Mouse (Mus musculus): ENCODE results near the gene Bag6. TPM values are rescaled to one million over a fixed set of nuclear protein-coding genes. Genes with fewer than 3 reads are reported as not detected.
A peak's percentile ranks its signal among the peaks of the same experiment; 100 is the strongest.

Bag6 gene
- total and polyA plus RNA-seq, 3 experiments = 140 to 252 (median 216) TPM

DNA sequence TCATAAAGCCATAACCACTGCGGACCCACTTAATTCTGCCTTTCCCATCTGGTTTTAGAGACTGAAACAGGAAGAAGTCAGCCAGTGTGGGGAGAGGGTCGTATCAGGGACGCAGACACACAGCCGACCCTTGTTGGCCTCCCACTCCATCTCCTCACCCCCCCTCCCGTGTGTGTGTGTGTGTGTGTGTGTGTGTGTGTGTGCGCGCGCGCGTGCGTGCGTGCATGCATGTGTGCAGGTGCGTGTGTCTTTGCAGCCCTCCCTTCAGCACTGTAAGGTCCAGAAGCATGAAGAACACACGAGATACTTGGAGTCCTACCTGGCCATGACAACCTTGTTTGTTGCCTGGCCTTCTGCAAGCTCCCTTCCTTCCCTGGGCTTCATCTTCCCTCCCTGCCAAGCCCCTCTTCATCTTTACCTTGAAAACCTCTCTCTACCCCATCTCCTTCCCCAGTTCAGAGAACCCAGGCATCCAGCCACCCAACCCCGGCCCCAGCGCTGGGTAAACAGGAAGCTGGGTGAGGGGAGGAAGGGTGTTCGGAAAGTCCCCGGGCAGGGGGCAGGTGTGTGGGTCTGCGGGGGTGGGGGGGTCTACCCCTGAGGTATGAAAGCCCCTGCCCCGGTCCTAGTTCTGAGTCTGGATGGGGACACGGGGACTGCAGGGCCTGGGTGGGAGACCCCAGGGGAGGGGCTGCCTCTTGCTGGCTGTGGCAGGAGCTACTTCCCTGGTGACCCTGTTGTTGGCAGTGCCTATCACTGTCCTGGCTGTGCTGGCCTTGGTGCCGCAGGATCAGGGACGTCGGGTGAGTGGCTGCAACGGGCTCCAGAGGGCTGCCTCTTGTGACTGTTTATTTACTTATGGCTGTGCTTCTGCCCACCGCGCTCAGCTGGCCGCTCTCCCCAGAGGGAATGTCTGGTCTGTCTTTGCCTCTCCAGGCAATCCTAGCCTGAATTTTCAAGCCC is 59.2 kb downstream of the Bag6 start, which contains the start of gene Ltb:
Gene Ltb (plus strand): TSS at position 559 of the 963 bp plus-strand sequence.
- TF ChIP-seq EP300 (IDR thresholded peaks at IDR 0.05; ENCODE audit: insufficient read depth, low read depth, low read length) (no peak), POLR2A (IDR thresholded peaks at IDR 0.05; ENCODE audit: insufficient read depth, low read depth, low read length) (no peak), CTCF (IDR thresholded peaks at IDR 0.05) (no peak)
- Histone ChIP-seq H3K79me2 (replicated peaks; ENCODE audit: control insufficient read depth, insufficient read depth, low read length) (no peaks in the 10 kb centered on the region), H3K27ac (no peak within 1 kb of the TSS; the same call in 1 of the 2 replicates), H3K36me3 (ENCODE audit: control insufficient read depth, insufficient read depth, low read length) (no peaks in the 10 kb centered on the region), H3K4me1 (ENCODE audit: control insufficient read depth, insufficient read depth, low read length) (peaks cover 2% of the 10 kb centered on the region), H3K4me3 (peak within 1 kb of the TSS; percentile 60), H3K27me3 (ENCODE audit: control insufficient read depth, insufficient read depth, low read length) (no peaks in the 10 kb centered on the region; the same call in 1 of the 2 replicates), H3K9ac (ENCODE audit: low read depth, low read length) (no peak within 1 kb of the TSS; the same call in 1 of the 2 replicates)
- intact Hi-C loops (cut with DNase I) = no loop called here
- DNase-seq = peak in 1 of 2 experiments; percentile 65
- 58% methylated on average over 27 of the region's 28 CpGs for WGBS

DNA sequence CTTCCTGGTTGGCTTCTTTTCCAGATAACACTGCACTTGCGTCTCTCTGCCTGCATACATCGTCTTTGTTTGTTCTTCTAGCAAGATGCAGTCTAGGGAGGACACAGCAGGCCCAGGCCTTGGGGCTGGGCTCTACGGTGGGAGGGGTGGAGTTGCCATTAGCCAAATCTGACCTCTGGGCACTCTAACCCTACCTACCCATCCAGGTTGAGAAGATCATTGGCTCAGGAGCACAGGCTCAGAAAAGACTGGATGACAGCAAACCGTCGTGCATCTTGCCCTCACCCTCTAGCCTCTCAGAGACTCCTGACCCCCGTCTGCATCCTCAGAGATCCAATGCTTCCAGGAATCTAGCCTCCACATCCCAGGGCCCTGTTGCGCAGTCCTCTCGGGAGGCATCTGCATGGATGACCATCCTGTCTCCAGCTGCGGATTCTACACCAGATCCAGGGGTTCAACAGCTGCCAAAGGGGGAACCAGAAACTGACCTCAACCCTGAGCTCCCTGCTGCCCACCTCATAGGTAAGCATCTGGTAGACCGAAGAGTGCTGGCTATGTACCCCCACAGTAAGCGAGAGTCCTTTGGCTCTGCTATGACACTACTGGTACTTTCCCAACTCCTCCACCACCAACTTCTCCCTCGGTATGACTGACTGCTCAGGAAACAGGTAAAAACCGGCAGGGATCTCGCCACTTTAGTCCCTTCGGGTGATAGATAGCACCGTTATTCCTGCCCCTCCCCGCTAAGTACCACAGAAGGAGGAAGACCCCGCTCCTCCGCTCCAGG is 60.1 kb downstream of the Bag6 start:
- peak overlapping the region; percentile 70 for H3K9ac ChIP-seq (ENCODE audit: low read depth, low read length)
- H3K4me1 ChIP-seq (ENCODE audit: control insufficient read depth, insufficient read depth, low read length) = peaks cover 2% of the 10 kb centered on the region
- H3K4me3 ChIP-seq = peak overlapping the region; percentile 60
- no peak for DNase-seq
- TF ChIP-seq POLR2A (IDR thresholded peaks at IDR 0.05; ENCODE audit: insufficient read depth, low read depth, low read length) (no peak), EP300 (IDR thresholded peaks at IDR 0.05; ENCODE audit: insufficient read depth, low read depth, low read length) (no peak), CTCF (IDR thresholded peaks at IDR 0.05) (no peak)
- peak overlapping the region; percentile 32; the same call in 1 of the 2 replicates for H3K27ac ChIP-seq
- no peaks in the 10 kb centered on the region; the same call in 1 of the 2 replicates for H3K27me3 ChIP-seq (ENCODE audit: control insufficient read depth, insufficient read depth, low read length)
- WGBS = 43% methylated on average over 19 of the region's 19 CpGs
- intact Hi-C loops (cut with DNase I) = loop anchor here (1.0 kb wide), 2 partner anchors 16 to 37 kb away; no protein-coding TSS in a partner anchor
- no peaks in the 10 kb centered on the region for H3K79me2 ChIP-seq (replicated peaks; ENCODE audit: control insufficient read depth, insufficient read depth, low read length)
- no peaks in the 10 kb centered on the region for H3K36me3 ChIP-seq (ENCODE audit: control insufficient read depth, insufficient read depth, low read length)

GRCm38 (mm10) chr17:35195631-35196320 is 60.8 kb downstream of the Bag6 start:
- peak; percentile 87 to 90 for DNase-seq
- intact Hi-C loops (cut with DNase I) = loop anchor here (1.0 kb wide), 2 partner anchors 16 to 37 kb away; no protein-coding TSS in a partner anchor

GRCm38 (mm10) chr17:35196321-35196641 is 61.3 kb downstream of the Bag6 start:
- WGBS = 24% methylated on average over 9 of the region's 9 CpGs
- H3K4me1 ChIP-seq (ENCODE audit: control insufficient read depth, insufficient read depth, low read length) = peaks cover 2% of the 10 kb centered on the region
- H3K79me2 ChIP-seq (replicated peaks; ENCODE audit: control insufficient read depth, insufficient read depth, low read length) = no peaks in the 10 kb centered on the region
- H3K27ac ChIP-seq = no peak overlapping the region; the same call in 1 of the 2 replicates
- DNase-seq = no peak
- intact Hi-C loops (cut with DNase I) = no loop called here
- peak overlapping the region; percentile 60 for H3K4me3 ChIP-seq
- no peak overlapping the region; the same call in 1 of the 2 replicates for H3K9ac ChIP-seq (ENCODE audit: low read depth, low read length)
- no peaks in the 10 kb centered on the region for H3K36me3 ChIP-seq (ENCODE audit: control insufficient read depth, insufficient read depth, low read length)
- TF ChIP-seq POLR2A (IDR thresholded peaks at IDR 0.05; ENCODE audit: insufficient read depth, low read depth, low read length) (no peak), CTCF (IDR thresholded peaks at IDR 0.05) (no peak), EP300 (IDR thresholded peaks at IDR 0.05; ENCODE audit: insufficient read depth, low read depth, low read length) (no peak)
- no peaks in the 10 kb centered on the region; the same call in 1 of the 2 replicates for H3K27me3 ChIP-seq (ENCODE audit: control insufficient read depth, insufficient read depth, low read length)

More at GRCm38 (mm10) chr17:35195631-35196320, 60.8 kb downstream of the Bag6 start:
- H3K4me1 ChIP-seq (ENCODE audit: control insufficient read depth, insufficient read depth, low read length) = peaks cover 2% of the 10 kb centered on the region
- no peaks in the 10 kb centered on the region for H3K36me3 ChIP-seq (ENCODE audit: control insufficient read depth, insufficient read depth, low read length)
- H3K79me2 ChIP-seq (replicated peaks; ENCODE audit: control insufficient read depth, insufficient read depth, low read length) = no peaks in the 10 kb centered on the region
- TF ChIP-seq POLR2A (IDR thresholded peaks at IDR 0.05; ENCODE audit: insufficient read depth, low read depth, low read length) = no peak
- H3K9ac ChIP-seq (ENCODE audit: low read depth, low read length) = peak overlapping the region; percentile 70
- H3K27ac ChIP-seq = peak overlapping the region; percentile 32; the same call in 1 of the 2 replicates
- WGBS = under 1% methylated on average over 66 of the region's 66 CpGs
- H3K4me3 ChIP-seq = peak overlapping the region; percentile 60
- H3K27me3 ChIP-seq (ENCODE audit: control insufficient read depth, insufficient read depth, low read length) = no peaks in the 10 kb centered on the region; the same call in 1 of the 2 replicates

Small RNAs within 50 kb of the gene (microRNA-seq; reads per million reads assigned to microRNA genes)
- 0 reads per million in 2 experiments for gene Mir6973a

Other genes starting within 250 kb of the Bag6 start
Only the 30 nearest of the 41 such genes appear.
- gene Lsm2, start 153.3 kb upstream of the Bag6 start, total RNA-seq (2021) = 10 to 100 TPM; 17.3 to 21.3 TPM
- 50.7 and 58.0 TPM in 2 replicates for gene Lsm2, start 153.3 kb upstream of the Bag6 start, polyA plus RNA-seq (2012; rRNA removed)
- 10 to 100 TPM; 27.0 to 28.5 TPM for gene Vars, start 134.2 kb upstream of the Bag6 start, total RNA-seq (2021)
- 32.7 and 39.2 TPM in 2 replicates for gene Vars, start 134.2 kb upstream of the Bag6 start, polyA plus RNA-seq (2012; rRNA removed)
- 10 to 100 TPM; 10.0 to 10.9 TPM for gene Vwa7, start 118.6 kb upstream of the Bag6 start, total RNA-seq (2021)
- gene Vwa7, start 118.6 kb upstream of the Bag6 start, polyA plus RNA-seq (2012; rRNA removed) = 7.5 and 10.2 TPM in 2 replicates
- not detected for gene Sapcd1, start 107.2 kb upstream of the Bag6 start, total RNA-seq (2021)
- gene Sapcd1, start 107.2 kb upstream of the Bag6 start, polyA plus RNA-seq (2012; rRNA removed) = 0.20 and 0.67 TPM in 2 replicates
- gene Msh5, start 88.4 kb upstream of the Bag6 start, total RNA-seq (2021) = under 1 TPM; 0.23 to 0.29 TPM
- 1.00 and 1.2 TPM in 2 replicates for gene Msh5, start 88.4 kb upstream of the Bag6 start, polyA plus RNA-seq (2012; rRNA removed)
- 10 to 100 TPM; 32.5 to 33.1 TPM for gene Clic1, start 85.2 kb upstream of the Bag6 start, total RNA-seq (2021)
- 44.4 and 51.6 TPM in 2 replicates for gene Clic1, start 85.2 kb upstream of the Bag6 start, polyA plus RNA-seq (2012; rRNA removed)
- 10 to 100 TPM; 20.0 to 20.5 TPM for gene Ddah2, start 76.1 kb upstream of the Bag6 start, total RNA-seq (2021)
- gene Ddah2, start 76.1 kb upstream of the Bag6 start, polyA plus RNA-seq (2012; rRNA removed) = 31.4 and 40.8 TPM in 2 replicates
- under 1 TPM; 0.34 to 0.55 TPM for gene Ly6g6c, start 69.8 kb upstream of the Bag6 start, total RNA-seq (2021)
- gene Ly6g6c, start 69.8 kb upstream of the Bag6 start, polyA plus RNA-seq (2012; rRNA removed) = 0.23 and 0.64 TPM in 2 replicates
- gene Mpig6b, start 69.0 kb upstream of the Bag6 start, total RNA-seq (2021) = 1 to 10 TPM in 1 of 2 experiments, under 1 TPM in 1; 0.31 to 2.4 TPM
- gene Mpig6b, start 69.0 kb upstream of the Bag6 start, polyA plus RNA-seq (2012; rRNA removed) = 0.32 and 1.4 TPM in 2 replicates
- not detected for gene Ly6g6e, start 58.3 kb upstream of the Bag6 start, total RNA-seq (2021)
- gene Ly6g6e, start 58.3 kb upstream of the Bag6 start, polyA plus RNA-seq (2012; rRNA removed) = 0.41 TPM in 1 of 2 replicates, not detected in the other
- gene Ly6g6d, start 57.1 kb upstream of the Bag6 start, total RNA-seq (2021) = under 1 TPM in 1 of 2 experiments, not detected in 1; 0.61 TPM
- gene Ly6g6d, start 57.1 kb upstream of the Bag6 start, polyA plus RNA-seq (2012; rRNA removed) = 1.3 and 1.6 TPM in 2 replicates
- gene Ly6g6f, start 49.6 kb upstream of the Bag6 start, total RNA-seq (2021) = not detected
- gene Ly6g6f, start 49.6 kb upstream of the Bag6 start, polyA plus RNA-seq (2012; rRNA removed) = 0.27 TPM in 1 of 2 replicates, not detected in the other
- gene Abhd16a, start 45.9 kb upstream of the Bag6 start, total RNA-seq (2021) = 10 to 100 TPM; 53.2 to 62.5 TPM
- 95.7 and 98.2 TPM in 2 replicates for gene Abhd16a, start 45.9 kb upstream of the Bag6 start, polyA plus RNA-seq (2012; rRNA removed)
- not detected for gene Ly6g5c, start 26.9 kb upstream of the Bag6 start, total RNA-seq (2021)
- gene Ly6g5c, start 26.9 kb upstream of the Bag6 start, polyA plus RNA-seq (2012; rRNA removed) = not detected in 2 replicates
- gene Ly6g5b, start 19.8 kb upstream of the Bag6 start, total RNA-seq (2021) = under 1 TPM in 1 of 2 experiments, not detected in 1; 0.36 TPM
- 0.23 and 0.35 TPM in 2 replicates for gene Ly6g5b, start 19.8 kb upstream of the Bag6 start, polyA plus RNA-seq (2012; rRNA removed)
- 1 to 10 TPM; 6.8 to 8.5 TPM for gene Gpank1, start 13.7 kb upstream of the Bag6 start, total RNA-seq (2021)
- 9.5 TPM in 2 replicates for gene Gpank1, start 13.7 kb upstream of the Bag6 start, polyA plus RNA-seq (2012; rRNA removed)
- 100 to 1,000 TPM; 149 to 170 TPM for gene Csnk2b, start 13.1 kb upstream of the Bag6 start, total RNA-seq (2021)
- 297 and 301 TPM in 2 replicates for gene Csnk2b, start 13.1 kb upstream of the Bag6 start, polyA plus RNA-seq (2012; rRNA removed)
- 10 to 100 TPM; 30.2 to 31.3 TPM for gene D17H6S53E, start 8.8 kb upstream of the Bag6 start, total RNA-seq (2021)
- gene D17H6S53E, start 8.8 kb upstream of the Bag6 start, polyA plus RNA-seq (2012; rRNA removed) = 7.7 and 11.8 TPM in 2 replicates
- gene Apom, start 3.1 kb upstream of the Bag6 start, total RNA-seq (2021) = not detected
- gene Apom, start 3.1 kb upstream of the Bag6 start, polyA plus RNA-seq (2012; rRNA removed) = not detected in 2 replicates
- 100 to 1,000 TPM; 132 to 139 TPM for gene Prrc2a, start 29.7 kb downstream of the Bag6 start, total RNA-seq (2021)
- 183 and 197 TPM in 2 replicates for gene Prrc2a, start 29.7 kb downstream of the Bag6 start, polyA plus RNA-seq (2012; rRNA removed)
- gene Aif1, start 40.9 kb downstream of the Bag6 start, total RNA-seq (2021) = 1 to 10 TPM; 2.9 to 3.9 TPM
- gene Aif1, start 40.9 kb downstream of the Bag6 start, polyA plus RNA-seq (2012; rRNA removed) = 1.5 and 2.0 TPM in 2 replicates
- gene Lst1, start 53.3 kb downstream of the Bag6 start, total RNA-seq (2021) = 1 to 10 TPM; 4.1 to 4.5 TPM
- 7.2 and 11.3 TPM in 2 replicates for gene Lst1, start 53.3 kb downstream of the Bag6 start, polyA plus RNA-seq (2012; rRNA removed)
- gene Ltb, start 59.3 kb downstream of the Bag6 start, total RNA-seq (2021) = 1 to 10 TPM; 1.3 TPM
- gene Ltb, start 59.3 kb downstream of the Bag6 start, polyA plus RNA-seq (2012; rRNA removed) = 2.0 and 5.2 TPM in 2 replicates
- gene Tnf, start 66.8 kb downstream of the Bag6 start, total RNA-seq (2021) = under 1 TPM in 1 of 2 experiments, not detected in 1; 0.34 TPM
- gene Tnf, start 66.8 kb downstream of the Bag6 start, polyA plus RNA-seq (2012; rRNA removed) = 0.38 and 0.80 TPM in 2 replicates
- gene Lta, start 70.2 kb downstream of the Bag6 start, total RNA-seq (2021) = under 1 TPM in 1 of 2 experiments, not detected in 1; 0.23 TPM
- 0.12 TPM in 1 of 2 replicates, not detected in the other for gene Lta, start 70.2 kb downstream of the Bag6 start, polyA plus RNA-seq (2012; rRNA removed)
- gene Gm16181, start 85.7 kb downstream of the Bag6 start, total RNA-seq (2021) = not detected
- gene Gm16181, start 85.7 kb downstream of the Bag6 start, polyA plus RNA-seq (2012; rRNA removed) = 2.1 and 3.2 TPM in 2 replicates
- 1 to 10 TPM; 3.0 to 3.2 TPM for gene Atp6v1g2, start 98.5 kb downstream of the Bag6 start, total RNA-seq (2021)
- gene Atp6v1g2, start 98.5 kb downstream of the Bag6 start, polyA plus RNA-seq (2012; rRNA removed) = 6.4 and 10.1 TPM in 2 replicates
- 1 to 10 TPM; 6.5 to 8.2 TPM for gene Nfkbil1, start 100.6 kb downstream of the Bag6 start, total RNA-seq (2021)
- gene Nfkbil1, start 100.6 kb downstream of the Bag6 start, polyA plus RNA-seq (2012; rRNA removed) = 3.9 and 5.0 TPM in 2 replicates
- 10 to 100 TPM; 82.3 to 83.4 TPM for gene Ddx39b, start 106.6 kb downstream of the Bag6 start, total RNA-seq (2021)
- gene Ddx39b, start 106.6 kb downstream of the Bag6 start, polyA plus RNA-seq (2012; rRNA removed) = 148 and 178 TPM in 2 replicates
- 100 to 1,000 TPM; 105 to 131 TPM for gene H2-D1, start 127.6 kb downstream of the Bag6 start, total RNA-seq (2021)
- gene H2-D1, start 127.6 kb downstream of the Bag6 start, polyA plus RNA-seq (2012; rRNA removed) = 222 and 286 TPM in 2 replicates